Mouse (Mus musculus) gastrocnemius, postnatal 4 days (tissue): Measurements from ENCODE around the gene Ggact. TPM values are rescaled to one million over a fixed set of nuclear protein-coding genes. Genes with fewer than 3 reads are reported as not detected.

ENCODE experiments used
- DNase-seq, 2 experiments: peaks; one replicate each; pipeline ENCODE4 v3.0.0; 2021 to 2022; ENCODE audit warnings: low spot score in 2 of 2, mixed read lengths in 2 of 2
- long read RNA-seq, 2 experiments: library from polyadenylated mRNA; stranded (forward); transcript quantifications; one replicate each; pipeline ENCODE4 v2.0.0; 2021
- total RNA-seq, 2 experiments: library from RNA; stranded (reverse); gene quantifications; 2 replicates each; pipeline ENCODE4 v1.2.3; 2021

Gene Ggact
- 1 to 10 TPM; 7.5 to 9.4 TPM for total RNA-seq
- long read RNA-seq, experiment 1, partial matches to known transcripts: 0 of 2 reads
- long read RNA-seq, experiment 1, other reads (novel, unspliced or antisense): 1 of 2 reads
- long read RNA-seq, experiment 2, partial matches to known transcripts: 1 of 2 reads
- long read RNA-seq, experiment 2, other reads (novel, unspliced or antisense): 0 of 2 reads

- DNase-seq: no peak
These were observed at the start of gene Ggact for GRCm38 (mm10) chr14:122913657-122914056. Gene Ggact, minus strand, starts transcription at chr14:122913757.

- peak; percentile 21 to 65 for DNase-seq
These were observed 44.4 kb upstream of the Ggact start for GRCm38 (mm10) chr14:122957941-122958340.

- DNase-seq: peak in 1 of 2 experiments; percentile 30
These were observed 39.8 kb upstream of the Ggact start for GRCm38 (mm10) chr14:122953331-122953730.

- DNase-seq: no peak
These were observed 39.0 kb upstream of the Ggact start for GRCm38 (mm10) chr14:122952556-122952955.

GRCm38 (mm10) chr14:122951676-122952445 lies 38.3 kb upstream of the Ggact start:
- no peak for DNase-seq

- DNase-seq: no peak
These were observed 37.4 kb upstream of the Ggact start for GRCm38 (mm10) chr14:122950915-122951314.

GRCm38 (mm10) chr14:122943475-122943853 lies 29.9 kb upstream of the Ggact start:
- no peak for DNase-seq

GRCm38 (mm10) chr14:122942757-122943474 lies 29.4 kb upstream of the Ggact start:
- no peak for DNase-seq

- DNase-seq: no peak
These were observed 22.9 kb upstream of the Ggact start for GRCm38 (mm10) chr14:122936460-122936859.

GRCm38 (mm10) chr14:122920011-122920410 lies 6.5 kb upstream of the Ggact start:
- no peak for DNase-seq

GRCm38 (mm10) chr14:122917676-122918075 lies 4.1 kb upstream of the Ggact start:
- no peak for DNase-seq

- DNase-seq: peak; percentile 48 to 58
These were observed 602 bp downstream of the Ggact start for GRCm38 (mm10) chr14:122912812-122913498.

GRCm38 (mm10) chr14:122912137-122912536 lies 1.4 kb downstream of the Ggact start:
- no peak for DNase-seq

- DNase-seq: no peak
These were observed 2.3 kb downstream of the Ggact start for GRCm38 (mm10) chr14:122911265-122911664.

- no peak for DNase-seq
These were observed 4.0 kb downstream of the Ggact start for GRCm38 (mm10) chr14:122909368-122910091.

GRCm38 (mm10) chr14:122908075-122908474 lies 5.5 kb downstream of the Ggact start:
- no peak for DNase-seq

- DNase-seq: no peak
These were observed 8.6 kb downstream of the Ggact start for GRCm38 (mm10) chr14:122905007-122905406.

GRCm38 (mm10) chr14:122903923-122904351 lies 9.6 kb downstream of the Ggact start:
- no peak for DNase-seq

GRCm38 (mm10) chr14:122902884-122903283 lies 10.7 kb downstream of the Ggact start:
- peak in 1 of 2 experiments; percentile 29 for DNase-seq

GRCm38 (mm10) chr14:122902136-122902535 lies 11.4 kb downstream of the Ggact start:
- DNase-seq: no peak

- no peak for DNase-seq
These were observed 11.8 kb downstream of the Ggact start for GRCm38 (mm10) chr14:122901715-122902114.
